33 mouse cellular contexts compared by ENCODE assay signal in the genomic region with DNA sequence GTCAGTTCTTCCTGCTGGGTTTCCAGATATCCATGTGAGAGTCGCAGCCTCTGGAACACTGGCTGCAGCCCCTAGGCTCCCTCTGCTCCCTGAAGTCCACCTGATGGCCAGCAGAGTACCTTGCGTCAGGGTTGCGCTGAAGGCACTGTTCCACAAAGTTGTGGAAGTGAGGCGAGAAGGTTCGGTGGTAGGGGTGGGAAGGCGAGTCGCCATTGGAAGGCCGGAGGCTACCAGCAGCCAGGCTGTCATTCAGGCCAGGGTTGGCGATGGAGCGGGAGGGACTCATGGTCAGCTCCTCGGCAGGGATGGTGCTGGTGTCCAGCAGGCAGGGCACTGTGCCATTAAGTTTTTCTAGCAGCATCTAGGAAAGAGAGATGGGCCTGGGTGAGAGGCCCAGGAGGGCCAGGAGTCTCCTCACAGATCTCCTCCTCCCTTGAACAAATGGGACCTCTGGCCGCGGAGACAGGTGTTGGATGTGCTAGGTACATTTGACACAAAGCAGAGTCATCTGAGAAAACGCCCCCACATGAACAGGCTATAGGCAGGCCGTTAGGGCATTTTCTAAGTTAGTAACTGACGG. TPM values are rescaled to one million over a fixed set of nuclear protein-coding genes. Genes with fewer than 3 reads are reported as not detected.
DNase-seq lines count a peak whose midpoint lies in the region; ATAC-seq lines count a peak whose summit lies in the region.
"Had no signal": no experiment of that assay in that cellular context is flagged by ENCODE, and none has a peak within 500 bp of the region (broad histone marks: within the 10 kb centered on the region; RNA-seq: fewer than 3 reads in every experiment).

No protein-coding gene starts in this region.

- H3K36me3 ChIP-seq in heart, embryonic 11.5 days (ENCODE audit: control insufficient read depth, insufficient read depth, low read length), result peaks cover 15% of the 10 kb centered on the region
- peaks cover 61% of the 10 kb centered on the region for H3K36me3 ChIP-seq in neural tube, embryonic 13.5 days
- H3K36me3 ChIP-seq in neural tube, embryonic 15.5 days, result peaks cover 41% of the 10 kb centered on the region

- H3K9me3 ChIP-seq in heart, embryonic 11.5 days (replicated peaks; ENCODE audit: control insufficient read depth, low read length), result no peaks in the 10 kb centered on the region
- H3K9me3 ChIP-seq in neural tube, embryonic 13.5 days, result no peaks in the 10 kb centered on the region
- H3K9me3 ChIP-seq in neural tube, embryonic 15.5 days (replicated peaks), result no peaks in the 10 kb centered on the region
- H3K9me3 ChIP-seq: embryonic facial prominence, embryonic 15.5 days; G1E; hindbrain, embryonic 10.5 days; intestine, embryonic 15.5 days; limb, embryonic 15.5 days; midbrain, embryonic 15.5 days; neural tube, embryonic 12.5 days; stomach, embryonic 15.5 days had no signal

- no peak overlapping the region for H3K27ac ChIP-seq in heart, embryonic 11.5 days (ENCODE audit: low read depth, low read length)
- H3K27ac ChIP-seq in neural tube, embryonic 13.5 days (replicated peaks), result no peak overlapping the region
- H3K27ac ChIP-seq in neural tube, embryonic 15.5 days (replicated peaks), result no peak overlapping the region
- H3K27ac ChIP-seq: embryonic facial prominence, embryonic 15.5 days; hindbrain, embryonic 10.5 days; intestine, embryonic 15.5 days; limb, embryonic 15.5 days; midbrain, embryonic 15.5 days; neural tube, embryonic 12.5 days; stomach, embryonic 15.5 days had no signal

- H3K4me3 ChIP-seq in heart, embryonic 11.5 days (ENCODE audit: low read depth, low read length), result no peak overlapping the region
- H3K4me3 ChIP-seq in neural tube, embryonic 13.5 days, result no peak overlapping the region
- H3K4me3 ChIP-seq in neural tube, embryonic 15.5 days (replicated peaks), result no peak overlapping the region
- H3K4me3 ChIP-seq: embryonic facial prominence, embryonic 15.5 days; hindbrain, embryonic 10.5 days; intestine, embryonic 15.5 days; limb, embryonic 15.5 days; midbrain, embryonic 15.5 days; neural tube, embryonic 12.5 days; stomach, embryonic 15.5 days had no signal

- peaks cover 10% of the 10 kb centered on the region; the same call in 1 of the 2 replicates for H3K4me1 ChIP-seq in heart, embryonic 11.5 days (ENCODE audit: control insufficient read depth, insufficient read depth, low read length)
- H3K4me1 ChIP-seq in neural tube, embryonic 13.5 days (replicated peaks), result peaks cover 16% of the 10 kb centered on the region
- H3K4me1 ChIP-seq in neural tube, embryonic 15.5 days, result peaks cover 17% of the 10 kb centered on the region

- no peak overlapping the region for H3K9ac ChIP-seq in heart, embryonic 11.5 days (ENCODE audit: low read depth, low read length)
- 0 out of 2 replicates have a peak overlapping the region, but pooled peaks have one; percentile 5 for H3K9ac ChIP-seq in neural tube, embryonic 13.5 days
- no peak overlapping the region for H3K9ac ChIP-seq in neural tube, embryonic 15.5 days (replicated peaks)
- H3K9ac ChIP-seq: embryonic facial prominence, embryonic 15.5 days; intestine, embryonic 15.5 days; limb, embryonic 15.5 days; midbrain, embryonic 15.5 days; neural tube, embryonic 12.5 days; stomach, embryonic 15.5 days had no signal

- H3K4me2 ChIP-seq in heart, embryonic 11.5 days, result no peak overlapping the region
- H3K4me2 ChIP-seq in neural tube, embryonic 13.5 days, result no peak overlapping the region
- H3K4me2 ChIP-seq in neural tube, embryonic 15.5 days, result no peak overlapping the region
- H3K4me2 ChIP-seq: embryonic facial prominence, embryonic 15.5 days; intestine, embryonic 15.5 days; limb, embryonic 15.5 days; midbrain, embryonic 15.5 days; neural tube, embryonic 12.5 days; stomach, embryonic 15.5 days had no signal

- ATAC-seq in heart, embryonic 11.5 days (replicated peaks; ENCODE audit: insufficient number of reproducible peaks, low FRiP score, low TSS enrichment), result no peak
- ATAC-seq in neural tube, embryonic 13.5 days (ENCODE audit: low read depth), result no peak
- no peak for ATAC-seq in neural tube, embryonic 15.5 days (ENCODE audit: low FRiP score)
- ATAC-seq in megakaryocyte progenitor cell, adult 5-6 weeks (replicated peaks; ENCODE audit: poor library complexity), result no peak
- ATAC-seq: forebrain, embryonic 14.5 days; hindbrain, embryonic 16.5 days; intestine, embryonic 15.5 days; midbrain, embryonic 15.5 days; Patski had no signal

- 85% methylated on average over 16 of the region's 16 CpGs for WGBS in heart, embryonic 11.5 days (ENCODE audit: insufficient replicate concordance)
- 90% methylated on average over 16 of the region's 16 CpGs for WGBS in neural tube, embryonic 13.5 days
- WGBS in neural tube, embryonic 15.5 days, result 94% methylated on average over 16 of the region's 16 CpGs

- peak; percentile 90 for DNase-seq in heart, adult 11 months
- peak; percentile 11 for DNase-seq in heart, postnatal 4 days
- no peak for DNase-seq in heart, postnatal 14 days
- DNase-seq: adrenal gland, postnatal 36 days; cerebellum, adult 11-12 months; cerebellum, postnatal 14 days; embryo, embryonic 11 days; kidney, adult 8-10 months; kidney, postnatal 14 days; left cerebral cortex, postnatal 4 days; thymus, postnatal 25 days had no signal

- H3K27me3 ChIP-seq in heart, embryonic 11.5 days (ENCODE audit: control insufficient read depth, insufficient read depth, low read length), result no peaks in the 10 kb centered on the region
- no peaks in the 10 kb centered on the region for H3K27me3 ChIP-seq in neural tube, embryonic 13.5 days
- no peaks in the 10 kb centered on the region for H3K27me3 ChIP-seq in neural tube, embryonic 15.5 days (replicated peaks)
- H3K27me3 ChIP-seq: CH12.LX; embryonic facial prominence, embryonic 15.5 days; intestine, embryonic 15.5 days; limb, embryonic 15.5 days; midbrain, embryonic 15.5 days; neural tube, embryonic 12.5 days; Patski; stomach, embryonic 15.5 days had no signal

- intact Hi-C loops in heart, postnatal 14 days (cut with DNase I), result no loop called here

RNA-seq across cellular contexts. Expression of a gene that starts 4.0 kb away (rescaled TPM):
- 145 and 151 TPM in 2 replicates for polyA plus RNA-seq in heart, embryonic 11.5 days (2014; fragmentation: Nextera tagmentation; extraction: Ambion mirVana)
- 10 to 100 TPM; 21.6 to 21.8 TPM for total RNA-seq in heart, postnatal 4 days (2021)
- 10 to 100 TPM in 1 of 2 experiments, 1 to 10 TPM in 1; 9.7 to 19.3 TPM for total RNA-seq in heart, postnatal 14 days (2021)
- 171 and 187 TPM in 2 replicates for polyA plus RNA-seq in neural tube, embryonic 13.5 days (2015; fragmentation: Nextera tagmentation; extraction: Ambion mirVana)
- polyA plus RNA-seq in neural tube, embryonic 15.5 days (2015; fragmentation: Nextera tagmentation; extraction: Ambion mirVana), result 148 and 172 TPM in 2 replicates
- total RNA-seq in megakaryocyte progenitor cell, adult 5-6 weeks (2015), result 169 and 172 TPM in 2 replicates
- 37.4 and 40.8 TPM in 2 replicates for total RNA-seq in megakaryocyte progenitor cell, adult 5-6 weeks (2017)

RNA-seq across cellular contexts. Expression of a gene that starts 4.0 kb away (rescaled TPM):
- polyA plus RNA-seq in heart, embryonic 11.5 days (2014; fragmentation: Nextera tagmentation; extraction: Ambion mirVana), result not detected in 2 replicates
- total RNA-seq in heart, postnatal 4 days (2021), result not detected
- total RNA-seq in heart, postnatal 14 days (2021), result not detected
- polyA plus RNA-seq in neural tube, embryonic 13.5 days (2015; fragmentation: Nextera tagmentation; extraction: Ambion mirVana), result not detected in 2 replicates
- not detected in 2 replicates for polyA plus RNA-seq in neural tube, embryonic 15.5 days (2015; fragmentation: Nextera tagmentation; extraction: Ambion mirVana)
- 2.6 and 4.4 TPM in 2 replicates for total RNA-seq in megakaryocyte progenitor cell, adult 5-6 weeks (2015)
- total RNA-seq in megakaryocyte progenitor cell, adult 5-6 weeks (2017), result not detected in 2 replicates
- total RNA-seq: adrenal gland, adult 18-20 months; adrenal gland, postnatal 36 days; CH12.LX; G1E; gastrocnemius, adult 8-10 months; granulocyte monocyte progenitor cell, adult 5-6 weeks; layer of hippocampus, postnatal 14 days; left cerebral cortex, postnatal 4 days had no signal
- polyA plus RNA-seq: forebrain, embryonic 14.5 days; frontal cortex, adult 2 months; G1E; hindbrain, embryonic 16.5 days; intestine, embryonic 15.5 days; lung, embryonic 16.5 days; neural tube, embryonic 12.5 days; Patski; stomach, embryonic 15.5 days had no signal

RNA-seq across cellular contexts. Expression of a gene that starts 37.3 kb away (rescaled TPM):
- 22.4 and 26.6 TPM in 2 replicates for polyA plus RNA-seq in heart, embryonic 11.5 days (2014; fragmentation: Nextera tagmentation; extraction: Ambion mirVana)
- total RNA-seq in heart, postnatal 4 days (2021), result 10 to 100 TPM; 12.5 to 13.4 TPM
- 1 to 10 TPM; 8.7 TPM for total RNA-seq in heart, postnatal 14 days (2021)
- 32.8 and 33.5 TPM in 2 replicates for polyA plus RNA-seq in neural tube, embryonic 13.5 days (2015; fragmentation: Nextera tagmentation; extraction: Ambion mirVana)
- polyA plus RNA-seq in neural tube, embryonic 15.5 days (2015; fragmentation: Nextera tagmentation; extraction: Ambion mirVana), result 29.2 and 30.7 TPM in 2 replicates
- total RNA-seq in megakaryocyte progenitor cell, adult 5-6 weeks (2015), result 27.0 and 31.6 TPM in 2 replicates
- total RNA-seq in megakaryocyte progenitor cell, adult 5-6 weeks (2017), result 20.1 and 21.7 TPM in 2 replicates

RNA-seq across cellular contexts. Expression of a gene that starts 51.5 kb away (rescaled TPM):
- polyA plus RNA-seq in heart, embryonic 11.5 days (2014; fragmentation: Nextera tagmentation; extraction: Ambion mirVana), result 58.9 and 91.1 TPM in 2 replicates
- 10 to 100 TPM; 75.3 to 77.2 TPM for total RNA-seq in heart, postnatal 4 days (2021)
- 10 to 100 TPM; 74.4 to 76.0 TPM for total RNA-seq in heart, postnatal 14 days (2021)
- polyA plus RNA-seq in neural tube, embryonic 13.5 days (2015; fragmentation: Nextera tagmentation; extraction: Ambion mirVana), result 96.7 and 111 TPM in 2 replicates
- polyA plus RNA-seq in neural tube, embryonic 15.5 days (2015; fragmentation: Nextera tagmentation; extraction: Ambion mirVana), result 96.2 and 98.3 TPM in 2 replicates
- 41.7 and 51.3 TPM in 2 replicates for total RNA-seq in megakaryocyte progenitor cell, adult 5-6 weeks (2015)
- total RNA-seq in megakaryocyte progenitor cell, adult 5-6 weeks (2017), result 138 and 195 TPM in 2 replicates

RNA-seq across cellular contexts. Expression of a gene that starts 52.0 kb away (rescaled TPM):
- polyA plus RNA-seq in heart, embryonic 11.5 days (2014; fragmentation: Nextera tagmentation; extraction: Ambion mirVana), result 45.3 and 58.3 TPM in 2 replicates
- total RNA-seq in heart, postnatal 4 days (2021), result 10 to 100 TPM; 42.8 to 44.2 TPM
- 10 to 100 TPM; 29.2 to 30.0 TPM for total RNA-seq in heart, postnatal 14 days (2021)
- 87.1 and 89.8 TPM in 2 replicates for polyA plus RNA-seq in neural tube, embryonic 13.5 days (2015; fragmentation: Nextera tagmentation; extraction: Ambion mirVana)
- polyA plus RNA-seq in neural tube, embryonic 15.5 days (2015; fragmentation: Nextera tagmentation; extraction: Ambion mirVana), result 75.0 and 77.6 TPM in 2 replicates
- total RNA-seq in megakaryocyte progenitor cell, adult 5-6 weeks (2015), result 39.8 and 47.9 TPM in 2 replicates
- total RNA-seq in megakaryocyte progenitor cell, adult 5-6 weeks (2017), result 68.8 and 101 TPM in 2 replicates

Comparison
In these comparisons a context has a peak if more than half of its experiments do, and no peak if none do; other contexts are left out.
1. DNase-seq: peak in heart, adult 11 months (single experiment) and heart, postnatal 4 days (single experiment); none in heart, postnatal 14 days (0 of 2).